Mouse (Mus musculus) kidney, adult 2 months (tissue): ENCODE measurements around the gene RPS10-NUDT3.

Experiments
- CTCF ChIP-seq: fragments of 200-500 bp; conservative IDR thresholded peaks from 2 replicates; pipeline ENCODE4 v1.5.1; 2011; ENCODE audit warnings: low read depth, mild to moderate bottlenecking, control low read depth, low read length, moderate library complexity, mixed read lengths; ENCODE audit not compliant: insufficient read depth, insufficient read length
- POLR2A ChIP-seq: fragments of 200-500 bp; IDR thresholded peaks from one replicate; pipeline ENCODE4 v1.6.1; 2011; ENCODE audit warnings: low read depth, low read length, control low read depth

GRCm38 (mm10) chr17:27615388-27615787 is 19.6 kb downstream of the RPS10-NUDT3 start:
- no peak for TF ChIP-seq POLR2A
- TF ChIP-seq CTCF, result no peak
